Mouse (Mus musculus) ES-E14 (cell line): ENCODE data around the gene Astn1.

ENCODE experiments used
- CHD2 ChIP-seq: IDR thresholded peaks from 2 replicates; pipeline ENCODE4 v1.6.1; 2014; ENCODE audit warnings: mild to moderate bottlenecking, low read depth, low read length, inconsistent platforms
- HCFC1 ChIP-seq: IDR thresholded peaks from 2 replicates; pipeline ENCODE4 v1.6.1; 2012; ENCODE audit warnings: low read length, inconsistent platforms, borderline replicate concordance; ENCODE audit not compliant: insufficient read depth
- ZNF384 ChIP-seq: IDR thresholded peaks from 2 replicates; pipeline ENCODE4 v1.6.1; 2012; ENCODE audit warnings: low read depth, low read length, inconsistent platforms

DNA sequence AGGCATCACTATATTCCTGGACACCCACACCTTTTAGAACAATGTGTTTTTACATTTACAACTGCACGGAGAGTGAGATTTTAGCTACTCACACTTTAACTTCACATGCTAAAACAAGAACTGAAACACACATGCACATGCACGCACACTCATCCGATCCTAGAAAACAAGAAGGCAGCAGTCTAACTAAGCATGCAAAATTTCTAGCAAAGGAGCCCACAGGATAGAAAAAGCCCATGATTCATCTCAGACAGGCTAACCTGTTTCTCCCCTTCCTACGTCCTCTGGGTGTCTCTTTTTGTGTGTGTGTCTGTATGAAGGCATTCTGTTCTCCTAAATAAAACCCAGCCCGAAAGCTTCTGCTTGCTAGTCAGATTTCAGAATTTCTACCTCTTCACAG is 378.9 kb downstream of the Astn1 start:
- TF ChIP-seq CHD2 (no peak), HCFC1 (no peak), ZNF384 (no peak)
